Mouse (Mus musculus) mature B cell (primary cell): ENCODE measurements around the gene Slc22a5.
"Not testable (repeated sequence)": the region's sequence is repeated elsewhere in the genome, so short reads cannot be mapped to it uniquely, and the experiment has no call there.

Experiments used
- in situ Hi-C: fragments of 300-500 bp; cut with MboI; formaldehyde crosslinking; loops from 2 replicates; pipeline ENCODE4 v1.14.3; 2019

The Slc22a5 gene

GRCm38 (mm10) chr11:53888242-53888641 is 3.2 kb downstream of the Slc22a5 start:
- in situ Hi-C loops: no loop called here

- in situ Hi-C loops: no loop called here
Observed at GRCm38 (mm10) chr11:53883287-53883686, 8.2 kb downstream of the Slc22a5 start.

- in situ Hi-C loops: not testable (repeated sequence)
Observed at GRCm38 (mm10) chr11:53878096-53878495, 13.4 kb downstream of the Slc22a5 start.

GRCm38 (mm10) chr11:53876488-53876887 is 15.0 kb downstream of the Slc22a5 start:
- in situ Hi-C loops: no loop called here

- in situ Hi-C loops: no loop called here
Observed at GRCm38 (mm10) chr11:53874706-53875105, 16.8 kb downstream of the Slc22a5 start.

- in situ Hi-C loops: not testable (repeated sequence)
Observed at GRCm38 (mm10) chr11:53873909-53874704, 17.4 kb downstream of the Slc22a5 start.

GRCm38 (mm10) chr11:53871786-53872507 is 19.5 kb downstream of the Slc22a5 start:
- in situ Hi-C loops: no loop called here

- in situ Hi-C loops: no loop called here
Observed at GRCm38 (mm10) chr11:53869172-53869571, 22.3 kb downstream of the Slc22a5 start.

- in situ Hi-C loops: not testable (repeated sequence)
Observed at GRCm38 (mm10) chr11:53868323-53868722, 23.1 kb downstream of the Slc22a5 start.

- in situ Hi-C loops: not testable (repeated sequence)
Observed at GRCm38 (mm10) chr11:53864724-53865310, 26.6 kb downstream of the Slc22a5 start.

GRCm38 (mm10) chr11:53860944-53861343 is 30.5 kb downstream of the Slc22a5 start:
- in situ Hi-C loops: not testable (repeated sequence)

GRCm38 (mm10) chr11:53858761-53859580 is 32.5 kb downstream of the Slc22a5 start, which contains the start of gene Gm12216:
Gene Gm12216, minus strand, starts transcription at chr11:53859256.
- in situ Hi-C loops: loop anchor here (5.0 kb wide), 1 partner anchor 97 kb away; no protein-coding TSS in a partner anchor

- in situ Hi-C loops: loop anchor here (5.0 kb wide), 1 partner anchor 96 kb away; no protein-coding TSS in a partner anchor
Observed at GRCm38 (mm10) chr11:53858058-53858760, 33.3 kb downstream of the Slc22a5 start.

GRCm38 (mm10) chr11:53853665-53854064 is 37.8 kb downstream of the Slc22a5 start:
- in situ Hi-C loops: no loop called here

- in situ Hi-C loops: no loop called here
Observed at GRCm38 (mm10) chr11:53851795-53852194, 39.7 kb downstream of the Slc22a5 start.

- in situ Hi-C loops: no loop called here
Observed at GRCm38 (mm10) chr11:53849588-53850320, 41.7 kb downstream of the Slc22a5 start.

- in situ Hi-C loops: no loop called here
Observed at GRCm38 (mm10) chr11:53845680-53846079, 45.8 kb downstream of the Slc22a5 start.

GRCm38 (mm10) chr11:53843106-53843505 is 48.4 kb downstream of the Slc22a5 start:
- in situ Hi-C loops: no loop called here

GRCm38 (mm10) chr11:53842161-53842581 is 49.3 kb downstream of the Slc22a5 start:
- in situ Hi-C loops: no loop called here

- in situ Hi-C loops: no loop called here
Observed at GRCm38 (mm10) chr11:53841514-53841913, 49.9 kb downstream of the Slc22a5 start.
